Mouse (Mus musculus): Measurements from ENCODE around the gene Adh7. TPM values are rescaled to one million over a fixed set of nuclear protein-coding genes. Genes with fewer than 3 reads are reported as not detected.

Adh7 gene
- polyA plus RNA-seq, 1 experiment, result 0.25 TPM

DNA sequence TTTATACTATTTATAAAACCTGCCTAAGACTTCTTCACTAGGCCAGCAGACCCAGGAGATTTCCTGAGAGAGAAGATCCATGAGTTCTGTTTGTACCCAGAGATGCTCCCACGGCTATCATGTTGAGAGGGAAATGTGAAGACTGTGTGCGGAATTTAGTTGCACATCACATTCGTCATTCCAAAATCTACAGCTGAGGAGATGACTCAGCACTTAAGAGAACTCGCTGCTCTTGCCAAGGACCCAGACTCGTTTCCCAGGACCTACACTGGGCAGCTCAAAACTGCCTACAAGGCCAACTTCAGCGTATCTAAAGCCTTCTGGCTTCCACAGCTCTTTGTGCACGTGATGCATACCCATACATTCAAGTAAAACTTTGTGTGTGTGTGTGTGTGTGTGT, 25.3 kb upstream of the Adh7 start:
- no peaks in the 10 kb centered on the region for H3K4me1 ChIP-seq (ENCODE audit: control insufficient read depth, insufficient read depth, low read length)
- 68% methylated on average over 7 of the region's 7 CpGs for WGBS
- DNase-seq, result no peak
- H3K27me3 ChIP-seq (replicated peaks; ENCODE audit: control insufficient read depth, insufficient read depth, low read length), result no peaks in the 10 kb centered on the region
- H3K36me3 ChIP-seq (ENCODE audit: control insufficient read depth, insufficient read depth, low read length), result no peaks in the 10 kb centered on the region
- no peak overlapping the region for H3K4me3 ChIP-seq (ENCODE audit: insufficient read depth, low read depth, low read length)
- no peak overlapping the region for H3K27ac ChIP-seq (ENCODE audit: insufficient read depth, low read depth, low read length)
- TF ChIP-seq POLR2A (IDR thresholded peaks at IDR 0.05; ENCODE audit: low read depth, low read length), result no peak
- no peak for TF ChIP-seq CTCF (conservative IDR thresholded peaks at IDR 0.05; ENCODE audit: insufficient read depth, insufficient read length, low read depth, low read length)

DNA sequence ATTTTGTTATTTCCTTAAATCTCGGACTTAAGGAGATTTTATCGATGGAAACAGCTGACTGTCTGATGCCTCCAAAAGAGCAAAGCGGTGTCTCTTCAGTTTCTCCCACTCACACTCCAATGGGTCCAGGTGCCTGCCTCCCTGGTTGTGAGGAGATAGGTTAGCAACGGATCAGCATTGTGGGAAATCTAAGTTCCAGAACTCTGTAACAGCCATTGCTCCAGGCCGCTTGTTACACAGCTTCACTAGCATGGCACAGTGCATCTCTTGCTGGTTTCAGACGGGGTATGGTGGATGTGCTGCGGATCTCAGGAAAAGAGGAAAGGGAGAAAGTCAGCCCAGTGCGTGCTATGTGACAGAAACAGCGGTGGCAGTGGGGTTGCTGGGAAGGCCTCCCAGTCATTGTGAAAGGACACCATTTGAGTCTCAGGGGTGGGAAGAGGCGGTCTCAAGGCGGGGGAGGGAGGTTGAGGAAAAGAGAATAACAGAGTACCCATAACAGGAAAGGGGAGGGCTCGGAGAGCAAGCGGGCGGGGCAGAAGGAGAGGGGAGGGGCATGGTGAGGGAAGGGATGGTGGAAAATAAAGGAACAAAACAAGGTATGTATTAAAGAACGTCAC, 23.8 kb upstream of the Adh7 start, which contains the start of gene 4930579F01Rik:
Gene 4930579F01Rik (minus strand): TSS at position 143 of the 620 bp plus-strand sequence.
- Histone ChIP-seq H3K4me3 (ENCODE audit: insufficient read depth, low read depth, low read length) (no peak within 1 kb of the TSS), H3K4me1 (ENCODE audit: control insufficient read depth, insufficient read depth, low read length) (no peaks in the 10 kb centered on the region; the same call in 1 of the 2 replicates), H3K27ac (ENCODE audit: insufficient read depth, low read depth, low read length) (no peak within 1 kb of the TSS), H3K27me3 (replicated peaks; ENCODE audit: control insufficient read depth, insufficient read depth, low read length) (no peaks in the 10 kb centered on the region), H3K36me3 (ENCODE audit: control insufficient read depth, insufficient read depth, low read length) (no peaks in the 10 kb centered on the region)
- 82% methylated on average over 15 of the region's 15 CpGs for WGBS
- no peak for DNase-seq
- no peak for TF ChIP-seq CTCF (conservative IDR thresholded peaks at IDR 0.05; ENCODE audit: insufficient read depth, insufficient read length, low read depth, low read length)
- no peak for TF ChIP-seq POLR2A (IDR thresholded peaks at IDR 0.05; ENCODE audit: low read depth, low read length)

DNA sequence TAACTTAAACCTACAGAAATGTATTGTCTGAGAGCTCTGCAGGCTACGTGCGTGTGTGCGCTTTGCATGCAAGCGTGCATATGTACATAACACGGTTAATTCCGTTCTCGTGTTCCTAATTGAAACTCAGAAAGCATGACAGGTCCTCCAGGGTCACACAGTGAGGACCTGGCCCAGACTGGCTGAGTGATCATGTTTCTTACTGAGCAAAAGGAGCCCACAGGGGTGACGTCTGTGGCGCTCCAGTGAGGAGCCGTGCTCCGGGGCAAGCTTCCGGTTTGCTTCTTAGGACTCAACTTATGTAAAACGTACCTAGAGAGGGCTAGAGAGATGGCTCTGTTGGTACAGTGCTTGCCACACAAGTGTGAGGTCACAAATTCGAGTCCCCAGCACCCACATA, 20.5 kb upstream of the Adh7 start:
- Histone ChIP-seq H3K36me3 (ENCODE audit: control insufficient read depth, insufficient read depth, low read length) (no peaks in the 10 kb centered on the region), H3K4me1 (ENCODE audit: control insufficient read depth, insufficient read depth, low read length) (no peaks in the 10 kb centered on the region; the same call in 1 of the 2 replicates), H3K27ac (ENCODE audit: insufficient read depth, low read depth, low read length) (no peak overlapping the region), H3K27me3 (replicated peaks; ENCODE audit: control insufficient read depth, insufficient read depth, low read length) (no peaks in the 10 kb centered on the region), H3K4me3 (ENCODE audit: insufficient read depth, low read depth, low read length) (no peak overlapping the region)
- WGBS, result 43% methylated on average over 14 of the region's 14 CpGs
- TF ChIP-seq POLR2A (IDR thresholded peaks at IDR 0.05; ENCODE audit: low read depth, low read length) (no peak), CTCF (conservative IDR thresholded peaks at IDR 0.05; ENCODE audit: insufficient read depth, insufficient read length, low read depth, low read length) (no peak)
- DNase-seq, result no peak

DNA sequence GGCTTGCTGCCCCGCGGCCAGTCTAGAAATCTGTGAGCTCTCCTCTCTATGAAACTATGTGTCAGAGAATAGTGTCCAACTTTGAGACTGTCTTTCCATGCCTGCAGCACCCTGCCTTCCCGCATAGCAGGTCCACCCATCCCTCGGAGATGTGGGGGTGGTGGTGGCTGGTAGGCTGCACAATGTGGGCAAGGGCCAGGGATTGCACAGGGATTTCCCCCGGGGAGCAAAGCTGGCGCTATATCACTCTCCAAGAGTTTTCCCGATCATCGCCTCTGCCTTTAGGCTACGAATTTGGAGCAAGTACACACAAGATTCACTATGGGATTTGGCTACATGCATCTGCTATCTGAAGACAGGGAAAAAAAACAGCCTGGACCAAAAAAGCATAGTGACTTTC, 20.0 kb upstream of the Adh7 start:
- Histone ChIP-seq H3K27ac (ENCODE audit: insufficient read depth, low read depth, low read length) (no peak overlapping the region), H3K4me3 (ENCODE audit: insufficient read depth, low read depth, low read length) (no peak overlapping the region), H3K27me3 (replicated peaks; ENCODE audit: control insufficient read depth, insufficient read depth, low read length) (no peaks in the 10 kb centered on the region), H3K36me3 (ENCODE audit: control insufficient read depth, insufficient read depth, low read length) (no peaks in the 10 kb centered on the region), H3K4me1 (ENCODE audit: control insufficient read depth, insufficient read depth, low read length) (no peaks in the 10 kb centered on the region; the same call in 1 of the 2 replicates)
- WGBS, result 38% methylated on average over 9 of the region's 9 CpGs
- TF ChIP-seq POLR2A (IDR thresholded peaks at IDR 0.05; ENCODE audit: low read depth, low read length) (no peak), CTCF (conservative IDR thresholded peaks at IDR 0.05; ENCODE audit: insufficient read depth, insufficient read length, low read depth, low read length) (no peak)
- DNase-seq, result no peak

DNA sequence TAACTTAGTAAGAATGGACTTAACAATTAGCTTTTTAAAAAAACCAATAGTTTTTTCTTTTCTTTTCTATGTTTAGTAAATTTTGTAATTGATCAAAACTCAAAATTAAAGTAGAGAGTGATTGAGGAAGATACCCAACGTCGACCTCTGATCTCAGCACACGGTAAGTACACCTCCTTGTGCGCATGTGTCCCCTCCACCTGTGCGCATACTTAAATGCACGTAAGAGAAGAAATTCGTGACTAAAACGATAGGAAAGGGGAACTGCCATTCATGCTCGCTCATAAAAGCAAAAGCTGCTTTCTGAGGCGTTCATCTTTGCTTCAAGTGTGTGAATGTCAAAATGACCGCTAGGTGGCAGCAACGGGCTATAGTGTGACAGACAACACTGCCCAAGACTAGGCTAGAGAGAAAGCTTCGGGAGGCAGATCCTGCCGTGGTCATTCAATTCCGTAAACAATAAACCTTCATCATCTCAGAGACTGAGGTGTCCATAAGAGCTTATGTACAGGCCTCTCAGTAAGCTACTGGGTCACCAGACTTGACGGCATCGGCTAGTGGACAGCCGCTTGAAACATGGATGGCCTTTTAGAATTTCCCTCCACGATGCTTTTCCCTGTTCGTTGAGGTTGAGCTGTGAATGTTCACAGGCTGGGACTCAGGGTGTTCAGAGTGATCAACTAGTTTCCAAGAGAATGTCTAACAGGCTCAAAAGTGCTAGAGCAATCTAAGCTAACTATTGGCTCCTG, 19.4 kb upstream of the Adh7 start:
- WGBS, result 16% methylated on average over 20 of the region's 20 CpGs
- H3K27me3 ChIP-seq (replicated peaks; ENCODE audit: control insufficient read depth, insufficient read depth, low read length), result no peaks in the 10 kb centered on the region
- DNase-seq, result peak; percentile 87
- no peaks in the 10 kb centered on the region; the same call in 1 of the 2 replicates for H3K4me1 ChIP-seq (ENCODE audit: control insufficient read depth, insufficient read depth, low read length)
- H3K36me3 ChIP-seq (ENCODE audit: control insufficient read depth, insufficient read depth, low read length), result no peaks in the 10 kb centered on the region
- H3K27ac ChIP-seq (ENCODE audit: insufficient read depth, low read depth, low read length), result no peak overlapping the region
- TF ChIP-seq CTCF (conservative IDR thresholded peaks at IDR 0.05; ENCODE audit: insufficient read depth, insufficient read length, low read depth, low read length) (peak; percentile 93), POLR2A (IDR thresholded peaks at IDR 0.05; ENCODE audit: low read depth, low read length) (no peak)
- H3K4me3 ChIP-seq (ENCODE audit: insufficient read depth, low read depth, low read length), result no peak overlapping the region

DNA sequence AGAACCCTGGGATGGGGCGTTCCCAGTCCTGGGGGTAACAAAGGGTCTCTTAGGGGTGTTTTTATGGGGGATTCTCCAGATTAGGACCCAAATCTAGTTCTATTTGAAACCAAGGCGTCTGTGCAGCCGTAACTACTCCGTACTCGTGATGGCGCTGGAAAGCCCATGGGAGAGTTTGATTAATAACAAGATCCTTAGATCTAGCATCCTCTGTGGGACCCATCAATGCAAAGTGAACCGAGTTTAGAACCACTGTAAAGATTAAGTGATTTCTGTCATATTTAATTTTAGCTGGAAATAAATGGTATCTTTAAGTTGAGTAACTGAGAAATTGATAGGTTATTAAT, 18.9 kb upstream of the Adh7 start:
- no peak for TF ChIP-seq CTCF (conservative IDR thresholded peaks at IDR 0.05; ENCODE audit: insufficient read depth, insufficient read length, low read depth, low read length)
- no peak for TF ChIP-seq POLR2A (IDR thresholded peaks at IDR 0.05; ENCODE audit: low read depth, low read length)
- Histone ChIP-seq H3K36me3 (ENCODE audit: control insufficient read depth, insufficient read depth, low read length) (no peaks in the 10 kb centered on the region), H3K4me1 (ENCODE audit: control insufficient read depth, insufficient read depth, low read length) (no peaks in the 10 kb centered on the region; the same call in 1 of the 2 replicates), H3K4me3 (ENCODE audit: insufficient read depth, low read depth, low read length) (no peak overlapping the region), H3K27ac (ENCODE audit: insufficient read depth, low read depth, low read length) (no peak overlapping the region), H3K27me3 (replicated peaks; ENCODE audit: control insufficient read depth, insufficient read depth, low read length) (no peaks in the 10 kb centered on the region)
- WGBS, result 70% methylated on average over 7 of the region's 7 CpGs
- no peak for DNase-seq

DNA sequence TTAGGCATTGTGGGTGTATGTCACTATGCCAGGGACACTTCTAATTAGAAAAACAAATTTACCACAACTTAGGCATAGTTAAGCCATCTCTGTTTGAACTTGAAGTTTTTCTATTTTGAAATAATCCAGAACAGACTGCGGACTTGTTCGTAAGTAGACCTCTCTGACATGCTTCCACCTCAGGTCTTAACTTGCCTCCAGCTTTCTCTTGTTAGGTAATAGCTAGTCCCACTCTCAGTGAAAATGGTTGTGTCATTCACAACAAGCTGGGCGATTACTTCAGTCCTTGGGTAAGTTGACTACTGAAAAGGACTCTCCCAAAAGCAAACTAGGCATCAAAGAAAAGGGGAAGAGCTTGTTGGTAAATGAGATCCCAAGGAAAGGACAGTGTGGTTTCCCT, 8.7 kb upstream of the Adh7 start:
- 95% methylated on average over 3 of the region's 3 CpGs for WGBS
- Histone ChIP-seq H3K27me3 (replicated peaks; ENCODE audit: control insufficient read depth, insufficient read depth, low read length) (no peaks in the 10 kb centered on the region), H3K27ac (ENCODE audit: insufficient read depth, low read depth, low read length) (no peak overlapping the region), H3K36me3 (ENCODE audit: control insufficient read depth, insufficient read depth, low read length) (no peaks in the 10 kb centered on the region), H3K4me1 (ENCODE audit: control insufficient read depth, insufficient read depth, low read length) (no peaks in the 10 kb centered on the region), H3K4me3 (ENCODE audit: insufficient read depth, low read depth, low read length) (no peak overlapping the region)
- no peak for DNase-seq
- TF ChIP-seq CTCF (conservative IDR thresholded peaks at IDR 0.05; ENCODE audit: insufficient read depth, insufficient read length, low read depth, low read length) (no peak), POLR2A (IDR thresholded peaks at IDR 0.05; ENCODE audit: low read depth, low read length) (no peak)

Measured in kidney, adult 2 months (tissue).